Mouse (Mus musculus) neural tube, embryonic 12.5 days (tissue): ENCODE results near the gene Cyp26a1. TPM values are rescaled to one million over a fixed set of nuclear protein-coding genes. Genes with fewer than 3 reads are reported as not detected.

Experiments
- ATAC-seq: fragments of 200-750 bp; cut with Nextera tagmentation; 2 replicates; pipeline ENCODE4 v1.8.0; 2017; ENCODE audit warnings: low read depth, mild to moderate bottlenecking, moderate TSS enrichment, moderate library complexity; ENCODE audit not compliant: low FRiP score
- H3K27ac ChIP-seq: fragments of 300-500 bp; sonication (generic); 2 replicates; pipeline ENCODE4 v1.5.1; 2016
- H3K27me3 ChIP-seq: fragments of 300-500 bp; sonication (generic); replicated peaks from 2 replicates; pipeline ENCODE4 v1.6.1; 2016; ENCODE audit warnings: mild to moderate bottlenecking
- H3K36me3 ChIP-seq: fragments of 300-500 bp; sonication (generic); 2 replicates; pipeline ENCODE4 v1.6.1; 2016; ENCODE audit warnings: mild to moderate bottlenecking
- H3K4me1 ChIP-seq: fragments of 300-500 bp; sonication (generic); 2 replicates; pipeline ENCODE4 v1.6.1; 2016
- H3K4me2 ChIP-seq: fragments of 300-500 bp; sonication (generic); replicated peaks from 2 replicates; pipeline ENCODE4 v1.6.1; 2016; ENCODE audit warnings: mild to moderate bottlenecking
- H3K4me3 ChIP-seq: fragments of 300-500 bp; sonication (generic); 2 replicates; pipeline ENCODE4 v1.5.1; 2016
- H3K9ac ChIP-seq: fragments of 300-500 bp; sonication (generic); 2 replicates; pipeline ENCODE4 v1.6.1; 2016; ENCODE audit warnings: mild to moderate bottlenecking
- H3K9me3 ChIP-seq: fragments of 300-500 bp; sonication (generic); 2 replicates; pipeline ENCODE4 v1.6.1; 2016; ENCODE audit warnings: mild to moderate bottlenecking
- WGBS: fragments of 180-500 bp; shearing (Covaris S2); methylation state at CpG from one replicate; pipeline ENCODE4 v1.1.7; 2016; 5-methylcytosine and 5-hydroxymethylcytosine counted together
- polyA plus RNA-seq: library from polyadenylated mRNA; unstranded; fragments of >200 nt; fragmentation: Nextera tagmentation; extraction: Ambion mirVana; gene quantifications from 2 replicates; pipeline ENCODE4 v1.2.1, GENCODE M21; 2016

The Cyp26a1 gene
- polyA plus RNA-seq, 1 experiment from 2014 or later = 1.4 TPM

DNA sequence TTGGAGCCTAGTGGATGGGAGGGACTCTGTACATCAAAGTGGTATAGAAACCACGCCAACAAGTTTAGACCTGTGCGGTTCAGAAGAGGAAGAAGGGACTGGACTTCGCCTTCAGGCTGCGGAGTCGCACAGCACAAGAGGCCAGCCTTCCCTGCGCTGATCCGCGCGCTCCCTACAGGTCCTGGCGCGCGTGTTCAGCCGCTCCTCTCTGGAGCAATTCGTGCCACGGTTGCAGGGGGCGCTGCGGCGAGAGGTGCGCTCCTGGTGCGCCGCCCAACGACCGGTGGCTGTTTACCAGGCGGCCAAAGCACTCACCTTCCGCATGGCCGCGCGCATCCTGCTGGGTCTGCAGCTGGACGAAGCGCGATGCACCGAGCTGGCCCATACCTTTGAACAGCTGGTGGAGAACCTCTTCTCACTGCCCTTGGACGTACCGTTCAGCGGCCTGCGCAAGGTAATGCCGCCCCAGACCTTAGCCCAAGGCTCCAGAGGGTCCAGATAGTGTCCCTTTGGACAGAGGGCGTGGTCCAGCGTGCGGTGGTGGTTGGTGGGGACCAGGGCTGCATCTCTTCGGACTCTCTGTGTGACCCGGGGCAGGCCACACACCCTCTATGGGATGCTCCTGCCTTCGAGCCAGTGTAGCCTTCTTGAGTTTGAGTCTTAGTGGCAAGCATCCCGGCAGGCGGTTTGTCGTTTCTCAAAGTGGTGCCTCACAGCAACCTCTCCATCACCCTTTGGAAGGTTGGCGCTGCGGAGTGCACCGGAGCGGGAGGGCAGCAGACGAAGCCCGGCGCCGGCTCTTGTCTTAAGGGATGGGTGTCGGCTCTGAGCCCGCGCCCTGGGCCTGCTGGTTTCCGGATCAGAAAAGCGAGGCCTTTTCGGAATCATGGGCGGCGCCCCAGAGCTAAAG is 10.4 kb upstream of the Cyp26a1 start:
- ATAC-seq = no peak
- Histone ChIP-seq H3K9ac (no peak overlapping the region), H3K4me2 (peak overlapping the region; percentile 9; the same call in 1 of the 2 replicates), H3K9me3 (no peaks in the 10 kb centered on the region), H3K4me1 (no peaks in the 10 kb centered on the region; the same call in 1 of the 2 replicates), H3K36me3 (no peaks in the 10 kb centered on the region), H3K27ac (no peak overlapping the region), H3K27me3 (peaks cover 96% of the 10 kb centered on the region), H3K4me3 (no peak overlapping the region)
- 2% methylated on average over 62 of the region's 62 CpGs for WGBS

DNA sequence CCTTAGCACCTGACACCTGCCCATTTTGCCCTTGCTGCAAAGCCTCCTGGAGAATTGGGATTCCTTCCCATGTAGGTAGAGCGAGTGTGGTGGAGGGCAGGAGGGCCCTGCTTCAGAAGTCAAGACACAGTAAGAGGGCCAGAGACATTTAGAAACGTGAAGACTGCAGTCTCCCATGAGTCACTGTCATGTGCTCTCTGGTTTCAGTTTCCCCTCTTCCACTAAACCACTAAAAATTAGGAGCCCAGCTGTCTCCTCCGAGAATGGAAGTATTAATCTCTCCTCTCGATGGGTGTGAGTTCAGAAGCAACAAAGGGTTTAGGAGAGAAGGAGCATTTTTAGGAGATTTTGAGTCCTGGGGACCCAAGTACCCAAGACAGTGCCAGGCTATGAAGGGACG is 8.1 kb upstream of the Cyp26a1 start:
- 23% methylated on average over 5 of the region's 5 CpGs for WGBS
- Histone ChIP-seq H3K4me2 (no peak overlapping the region), H3K36me3 (no peaks in the 10 kb centered on the region), H3K4me1 (peaks cover 10% of the 10 kb centered on the region), H3K27ac (no peak overlapping the region), H3K9ac (no peak overlapping the region), H3K9me3 (no peaks in the 10 kb centered on the region), H3K27me3 (peaks cover 100% of the 10 kb centered on the region), H3K4me3 (no peak overlapping the region)
- no peak for ATAC-seq

DNA sequence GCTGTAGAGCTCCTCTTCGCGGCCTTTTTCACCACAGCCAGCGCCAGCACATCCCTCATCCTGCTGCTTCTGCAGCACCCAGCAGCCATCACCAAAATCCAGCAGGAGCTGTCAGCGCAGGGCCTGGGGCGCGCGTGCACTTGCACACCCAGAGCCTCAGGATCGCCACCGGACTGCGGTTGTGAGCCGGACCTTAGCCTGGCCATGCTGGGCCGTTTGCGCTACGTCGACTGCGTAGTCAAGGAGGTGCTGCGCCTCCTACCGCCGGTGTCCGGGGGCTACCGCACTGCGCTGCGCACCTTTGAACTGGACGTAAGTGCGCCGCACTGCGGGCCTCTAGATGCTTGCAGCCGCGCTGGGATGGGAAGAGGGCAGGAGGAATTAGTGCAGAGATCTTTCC is 6.9 kb upstream of the Cyp26a1 start:
- Histone ChIP-seq H3K4me3 (no peak overlapping the region), H3K27ac (no peak overlapping the region), H3K9ac (no peak overlapping the region), H3K36me3 (no peaks in the 10 kb centered on the region), H3K4me2 (peak overlapping the region; percentile 39), H3K9me3 (no peaks in the 10 kb centered on the region), H3K27me3 (peaks cover 100% of the 10 kb centered on the region), H3K4me1 (peaks cover 11% of the 10 kb centered on the region)
- no peak for ATAC-seq
- 3% methylated on average over 29 of the region's 29 CpGs for WGBS

DNA sequence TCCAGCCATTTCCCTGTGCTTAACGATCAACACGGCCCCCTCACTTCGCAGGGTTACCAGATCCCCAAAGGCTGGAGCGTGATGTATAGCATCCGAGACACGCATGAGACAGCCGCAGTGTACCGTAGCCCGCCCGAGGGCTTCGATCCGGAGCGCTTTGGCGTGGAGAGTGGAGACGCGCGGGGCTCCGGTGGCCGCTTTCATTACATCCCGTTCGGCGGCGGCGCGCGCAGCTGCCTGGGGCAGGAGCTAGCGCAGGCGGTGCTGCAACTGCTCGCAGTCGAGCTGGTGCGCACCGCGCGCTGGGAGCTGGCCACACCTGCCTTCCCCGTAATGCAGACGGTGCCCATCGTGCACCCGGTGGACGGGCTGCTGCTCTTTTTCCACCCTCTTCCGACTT is 4.7 kb upstream of the Cyp26a1 start:
- Histone ChIP-seq H3K4me1 (peaks cover 31% of the 10 kb centered on the region), H3K9ac (no peak overlapping the region), H3K9me3 (no peaks in the 10 kb centered on the region), H3K36me3 (no peaks in the 10 kb centered on the region), H3K4me2 (peak overlapping the region; percentile 62), H3K27ac (no peak overlapping the region), H3K27me3 (peaks cover 100% of the 10 kb centered on the region), H3K4me3 (peak overlapping the region; percentile 28)
- WGBS = under 1% methylated on average over 40 of the region's 40 CpGs
- peak; percentile 76; the same call in 1 of the 2 replicates for ATAC-seq

DNA sequence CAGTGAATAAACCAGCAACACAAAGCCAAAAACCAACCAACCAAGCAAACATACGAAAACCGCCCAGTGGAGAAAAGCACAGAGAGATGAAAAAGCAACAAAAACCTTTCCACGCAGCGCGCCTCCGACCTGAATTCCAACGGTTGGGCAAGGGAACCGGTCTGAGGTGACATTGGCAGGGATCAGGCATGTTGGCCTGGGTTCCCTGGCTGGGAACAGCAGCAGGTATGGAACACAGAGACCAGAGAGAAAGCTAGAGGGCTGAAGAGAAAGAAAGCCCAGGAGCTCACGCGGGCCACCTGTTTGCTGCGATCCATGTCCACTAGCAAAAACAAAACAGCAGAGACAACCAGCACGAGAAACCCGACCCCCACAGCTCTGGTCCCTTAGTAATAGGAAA is 2.5 kb upstream of the Cyp26a1 start:
- H3K4me3 ChIP-seq = no peak overlapping the region
- no peak for ATAC-seq
- peaks cover 45% of the 10 kb centered on the region for H3K4me1 ChIP-seq
- H3K36me3 ChIP-seq = no peaks in the 10 kb centered on the region
- no peak overlapping the region for H3K27ac ChIP-seq
- H3K4me2 ChIP-seq = no peak overlapping the region
- peaks cover 100% of the 10 kb centered on the region for H3K27me3 ChIP-seq
- no peak overlapping the region for H3K9ac ChIP-seq
- 23% methylated on average over 13 of the region's 13 CpGs for WGBS
- H3K9me3 ChIP-seq = no peaks in the 10 kb centered on the region

DNA sequence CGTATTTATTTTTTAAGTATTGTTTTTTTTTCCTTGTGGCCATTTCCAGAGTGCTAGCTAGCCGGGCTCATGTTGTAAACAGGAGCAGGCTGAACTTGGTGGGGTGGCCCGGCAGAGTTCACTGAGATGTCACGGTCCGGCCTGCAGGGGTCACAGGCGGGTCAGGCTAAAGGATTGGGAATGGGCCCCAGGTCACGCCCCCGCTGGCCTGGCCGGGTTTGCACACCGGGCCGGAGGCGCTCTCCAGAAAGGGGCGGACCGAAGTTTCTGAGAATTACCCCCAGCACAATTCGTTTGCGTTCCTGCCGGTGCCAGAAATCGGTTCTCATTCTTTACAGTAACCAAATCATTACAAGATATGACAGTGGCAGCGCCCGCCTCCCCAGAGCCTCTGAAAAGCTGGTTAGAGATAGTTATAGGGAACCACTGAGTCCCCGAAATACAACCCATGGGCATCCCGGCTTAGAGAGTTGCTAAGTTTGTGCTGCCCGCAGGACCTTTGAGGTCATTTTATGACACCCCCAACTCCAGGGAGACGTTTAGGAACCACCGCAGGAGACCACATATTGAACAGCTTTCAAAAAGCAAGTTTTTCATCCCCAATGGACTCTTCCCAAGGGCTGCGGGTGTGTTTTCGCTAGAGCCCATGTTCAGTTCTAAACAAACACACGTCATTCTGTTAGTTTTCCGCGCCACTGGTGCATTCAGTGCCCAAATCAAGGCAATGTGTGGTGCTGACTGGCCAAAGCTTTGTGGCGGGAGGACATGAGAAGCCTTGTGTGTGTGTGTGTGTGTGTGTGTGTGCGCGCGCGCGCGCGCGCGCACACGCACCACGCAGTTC is 1.6 kb upstream of the Cyp26a1 start:
- H3K4me2 ChIP-seq = peak overlapping the region; percentile 19; the same call in 1 of the 2 replicates
- no peak for ATAC-seq
- peaks cover 100% of the 10 kb centered on the region for H3K27me3 ChIP-seq
- WGBS = 1% methylated on average over 42 of the region's 42 CpGs
- peaks cover 45% of the 10 kb centered on the region for H3K4me1 ChIP-seq
- no peak overlapping the region for H3K27ac ChIP-seq
- no peak overlapping the region for H3K4me3 ChIP-seq
- H3K9ac ChIP-seq = no peak overlapping the region
- H3K9me3 ChIP-seq = no peaks in the 10 kb centered on the region
- H3K36me3 ChIP-seq = no peaks in the 10 kb centered on the region

DNA sequence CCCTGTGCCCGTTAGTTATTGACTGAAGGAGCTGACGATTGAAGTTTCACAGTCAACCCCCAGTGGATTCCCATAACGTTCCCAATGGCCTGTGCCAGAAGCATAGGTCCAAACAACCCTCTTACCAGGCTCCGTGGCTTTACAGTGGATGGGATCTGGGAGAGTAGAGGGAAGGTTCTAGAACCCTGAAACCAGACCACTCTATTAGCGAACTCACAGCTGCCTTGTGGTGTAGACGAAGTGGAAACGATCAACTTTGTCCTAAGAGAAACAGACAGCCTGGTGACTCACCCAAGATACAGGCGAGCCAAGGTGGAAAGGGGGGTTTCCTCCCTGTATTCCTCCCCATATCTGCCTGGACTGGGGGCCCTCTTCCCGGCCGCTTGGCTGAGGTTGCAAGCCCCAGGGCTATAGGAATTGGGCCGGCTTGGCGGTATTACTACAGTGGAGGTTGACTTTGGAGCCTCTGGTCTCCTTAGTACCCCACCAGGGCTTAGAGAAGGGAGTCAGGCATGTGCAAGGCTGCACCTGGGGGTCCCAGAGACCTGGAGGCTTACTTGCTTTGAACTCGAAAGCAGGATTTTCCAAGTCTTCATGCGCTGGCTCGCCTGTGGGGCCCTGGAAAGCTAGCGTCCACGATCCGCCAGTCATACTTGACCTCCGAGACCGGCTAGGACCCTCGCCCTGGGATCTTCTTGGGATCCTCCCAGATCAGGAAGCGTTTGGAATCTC is 829 bp upstream of the Cyp26a1 start:
- Histone ChIP-seq H3K4me3 (peak overlapping the region; percentile 5; the same call in 1 of the 2 replicates), H3K9ac (no peak overlapping the region)
- WGBS = 3% methylated on average over 22 of the region's 22 CpGs

DNA sequence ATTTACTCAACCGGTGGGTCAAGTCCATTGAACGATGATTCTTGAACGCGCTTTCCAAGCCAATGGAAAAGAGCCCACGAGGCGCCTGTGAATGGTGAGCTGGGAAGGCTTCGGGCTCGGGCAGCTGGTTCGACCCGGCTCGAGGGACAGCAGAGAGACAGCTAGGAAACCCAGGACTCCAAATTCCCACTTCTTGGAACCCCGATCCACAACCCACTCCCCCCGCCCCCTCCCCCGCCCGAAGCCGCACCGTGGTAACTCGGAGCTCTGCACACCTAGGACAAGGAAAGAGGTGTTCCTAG is 312 bp upstream of the Cyp26a1 start:
- peaks cover 45% of the 10 kb centered on the region for H3K4me1 ChIP-seq
- H3K9me3 ChIP-seq = no peaks in the 10 kb centered on the region
- peak overlapping the region; percentile 26 for H3K4me3 ChIP-seq
- H3K4me2 ChIP-seq = peak overlapping the region; percentile 58
- WGBS = under 1% methylated on average over 18 of the region's 18 CpGs
- H3K27me3 ChIP-seq = peaks cover 95% of the 10 kb centered on the region
- no peaks in the 10 kb centered on the region for H3K36me3 ChIP-seq
- no peak overlapping the region for H3K27ac ChIP-seq
- H3K9ac ChIP-seq = 0 out of 2 replicates have a peak overlapping the region, but pooled peaks have one; percentile 17
- no peak for ATAC-seq

More for the DNA sequence above, 829 bp upstream of the Cyp26a1 start:
- Histone ChIP-seq H3K27me3 (peaks cover 95% of the 10 kb centered on the region), H3K36me3 (no peaks in the 10 kb centered on the region), H3K9me3 (no peaks in the 10 kb centered on the region), H3K4me2 (peak overlapping the region; percentile 58), H3K27ac (no peak overlapping the region), H3K4me1 (peaks cover 45% of the 10 kb centered on the region)
- ATAC-seq = no peak

DNA sequence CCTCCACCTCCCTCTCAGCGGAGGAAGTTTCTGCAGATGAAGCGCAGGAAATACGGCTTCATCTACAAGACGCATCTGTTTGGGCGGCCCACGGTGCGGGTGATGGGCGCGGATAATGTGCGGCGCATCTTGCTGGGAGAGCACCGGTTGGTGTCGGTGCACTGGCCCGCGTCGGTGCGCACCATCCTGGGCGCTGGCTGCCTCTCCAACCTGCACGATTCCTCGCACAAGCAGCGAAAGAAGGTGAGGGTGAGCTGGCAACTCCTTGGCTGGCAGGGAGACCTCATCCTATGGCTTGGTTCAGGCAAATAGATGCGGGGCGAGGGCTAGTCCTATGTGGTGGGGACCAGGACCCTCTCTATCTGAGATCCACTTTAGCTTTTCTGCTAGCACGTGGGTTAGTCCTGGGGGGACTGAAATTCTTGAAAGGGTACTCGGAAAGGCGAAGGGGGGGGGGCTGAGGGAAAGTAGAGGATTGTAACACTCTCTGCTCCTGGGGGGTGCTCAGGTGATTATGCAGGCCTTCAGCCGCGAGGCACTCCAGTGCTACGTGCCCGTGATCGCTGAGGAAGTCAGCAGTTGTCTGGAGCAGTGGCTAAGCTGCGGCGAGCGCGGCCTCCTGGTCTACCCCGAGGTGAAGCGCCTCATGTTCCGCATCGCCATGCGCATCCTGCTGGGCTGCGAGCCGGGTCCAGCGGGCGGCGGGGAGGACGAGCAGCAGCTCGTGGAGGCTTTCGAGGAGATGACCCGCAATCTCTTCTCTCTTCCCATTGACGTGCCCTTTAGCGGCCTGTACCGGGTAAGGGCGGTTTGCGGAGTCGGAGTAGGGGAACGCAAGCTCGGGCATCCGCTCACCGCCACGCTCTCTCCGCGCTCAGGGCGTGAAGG is 919 bp downstream of the Cyp26a1 start:
- ATAC-seq = no peak
- H3K27ac ChIP-seq = no peak overlapping the region

DNA sequence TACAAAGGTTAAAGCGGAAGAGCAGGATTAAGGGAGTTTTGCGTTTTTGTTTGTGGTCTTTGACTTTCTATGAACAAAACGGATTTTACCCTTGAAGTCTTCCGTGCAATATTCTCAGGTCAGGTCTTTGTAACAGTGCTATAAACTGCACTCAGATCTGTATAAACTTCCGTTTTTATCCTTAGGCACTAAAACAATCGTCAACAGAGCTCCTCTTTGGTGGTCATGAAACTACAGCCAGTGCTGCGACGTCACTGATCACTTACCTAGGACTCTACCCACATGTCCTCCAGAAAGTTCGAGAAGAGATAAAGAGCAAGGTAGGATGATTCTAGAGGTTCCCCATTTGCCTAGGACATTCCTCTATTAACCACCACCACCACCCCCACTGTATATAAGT is 2.1 kb downstream of the Cyp26a1 start:
- Histone ChIP-seq H3K4me2 (no peak overlapping the region), H3K4me3 (no peak overlapping the region), H3K9me3 (no peaks in the 10 kb centered on the region), H3K27me3 (peaks cover 81% of the 10 kb centered on the region), H3K9ac (no peak overlapping the region), H3K4me1 (peaks cover 34% of the 10 kb centered on the region), H3K36me3 (no peaks in the 10 kb centered on the region), H3K27ac (no peak overlapping the region)
- no peak for ATAC-seq
- WGBS = 11% methylated on average over 9 of the region's 9 CpGs

More for the DNA sequence above, 919 bp downstream of the Cyp26a1 start:
- Histone ChIP-seq H3K27me3 (peaks cover 91% of the 10 kb centered on the region), H3K36me3 (no peaks in the 10 kb centered on the region), H3K9me3 (no peaks in the 10 kb centered on the region), H3K4me1 (peaks cover 34% of the 10 kb centered on the region), H3K4me2 (peak overlapping the region; percentile 58), H3K9ac (no peak overlapping the region), H3K4me3 (peak overlapping the region; percentile 26)
- under 1% methylated on average over 63 of the region's 63 CpGs for WGBS

DNA sequence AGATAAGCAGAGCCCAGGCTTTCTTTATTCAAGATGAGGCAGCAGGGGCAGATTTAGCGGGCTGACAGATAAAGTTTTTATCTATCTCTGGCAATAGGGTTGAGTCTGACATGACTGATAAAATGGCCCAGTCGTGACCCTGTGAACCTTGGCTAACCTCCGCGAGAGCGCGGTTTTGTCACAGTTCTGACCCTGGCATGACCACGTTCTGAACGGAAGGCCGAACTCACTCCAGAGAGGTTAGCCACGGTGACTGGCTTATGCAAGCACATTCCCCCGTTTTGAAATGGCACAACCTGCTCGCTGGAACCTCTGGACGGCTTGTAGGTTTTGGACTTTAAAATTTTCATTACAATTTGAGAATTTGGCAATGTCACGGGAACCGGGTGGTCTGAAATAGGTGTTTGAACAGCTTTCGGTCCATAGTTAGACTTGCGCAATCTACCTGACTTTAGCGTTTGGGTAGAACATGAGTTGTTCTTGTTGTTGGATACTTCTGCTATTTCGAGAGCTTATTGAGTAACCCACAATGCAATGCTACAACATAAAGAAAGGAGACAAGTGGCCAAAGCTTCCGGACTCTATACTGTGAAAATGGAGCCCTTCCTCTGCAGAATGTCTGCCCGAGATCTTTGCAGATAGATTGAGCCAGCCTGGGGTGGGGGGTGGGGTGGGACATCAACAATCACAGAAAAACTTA is 4.9 kb downstream of the Cyp26a1 start:
- WGBS = 62% methylated on average over 21 of the region's 21 CpGs
- H3K4me3 ChIP-seq = no peak overlapping the region
- no peak for ATAC-seq
- H3K27ac ChIP-seq = no peak overlapping the region
- H3K27me3 ChIP-seq = peaks cover 53% of the 10 kb centered on the region
- no peak overlapping the region for H3K9ac ChIP-seq
- no peaks in the 10 kb centered on the region for H3K36me3 ChIP-seq
- peaks cover 17% of the 10 kb centered on the region for H3K4me1 ChIP-seq
- no peak overlapping the region for H3K4me2 ChIP-seq
- H3K9me3 ChIP-seq = no peaks in the 10 kb centered on the region
